Mouse (Mus musculus) gastrocnemius, postnatal 4 days (tissue): ENCODE data around the gene Serpinb1c. TPM values are rescaled to one million over a fixed set of nuclear protein-coding genes. Genes with fewer than 3 reads are reported as not detected.
"Not testable (repeated sequence)": the region's sequence is repeated elsewhere in the genome, so short reads cannot be mapped to it uniquely, and the experiment has no call there.

ENCODE experiments used
- DNase-seq, 2 experiments: peaks; one replicate each; pipeline ENCODE4 v3.0.0; 2021 to 2022; ENCODE audit warnings: low spot score in 2 of 2, mixed read lengths in 2 of 2
- total RNA-seq, 2 experiments: library from RNA; stranded (reverse); gene quantifications; 2 replicates each; pipeline ENCODE4 v1.2.3; 2021

Serpinb1c gene
- total RNA-seq, 2 experiments from 2014 or later, result 0.29 to 1.1 TPM

GRCm38 (mm10) chr13:32867030-32867429, 31.0 kb downstream of the Serpinb1c start:
- no peak for DNase-seq

- peak; percentile 41 to 67 for DNase-seq
Observed at GRCm38 (mm10) chr13:32866484-32866883, 31.5 kb downstream of the Serpinb1c start.

GRCm38 (mm10) chr13:32865591-32865990, 32.4 kb downstream of the Serpinb1c start:
- no peak for DNase-seq

GRCm38 (mm10) chr13:32864529-32864928, 33.5 kb downstream of the Serpinb1c start:
- not testable (repeated sequence) for DNase-seq

- no peak for DNase-seq
Observed at GRCm38 (mm10) chr13:32863456-32863855, 34.6 kb downstream of the Serpinb1c start.

GRCm38 (mm10) chr13:32860821-32861220, 37.2 kb downstream of the Serpinb1c start:
- no peak for DNase-seq

- DNase-seq, result no peak
Observed at GRCm38 (mm10) chr13:32853073-32853472, 44.9 kb downstream of the Serpinb1c start.

- peak in 1 of 2 experiments; percentile 3 for DNase-seq
Observed at GRCm38 (mm10) chr13:32852539-32852938, 45.5 kb downstream of the Serpinb1c start.

GRCm38 (mm10) chr13:32851967-32852366, 46.0 kb downstream of the Serpinb1c start:
- DNase-seq, result peak in 1 of 2 experiments; percentile 23

GRCm38 (mm10) chr13:32850668-32851404, 47.2 kb downstream of the Serpinb1c start, which contains the start of gene Serpinb1a:
Gene Serpinb1a (minus strand): TSS chr13:32851185.
- DNase-seq, result peak in 1 of 2 experiments; percentile 54

- DNase-seq, result peak in 1 of 2 experiments; percentile 8
Observed at GRCm38 (mm10) chr13:32850156-32850555, 47.9 kb downstream of the Serpinb1c start.

- DNase-seq, result no peak
Observed at GRCm38 (mm10) chr13:32849531-32850123, 48.4 kb downstream of the Serpinb1c start.

GRCm38 (mm10) chr13:32849092-32849491, 48.9 kb downstream of the Serpinb1c start:
- DNase-seq, result no peak

GRCm38 (mm10) chr13:32846221-32846620, 51.8 kb downstream of the Serpinb1c start:
- no peak for DNase-seq

GRCm38 (mm10) chr13:32841349-32841748, 56.7 kb downstream of the Serpinb1c start:
- peak in 1 of 2 experiments; percentile 3 for DNase-seq

GRCm38 (mm10) chr13:32839314-32839713, 58.7 kb downstream of the Serpinb1c start:
- DNase-seq, result no peak

GRCm38 (mm10) chr13:32834513-32834912, 63.5 kb downstream of the Serpinb1c start:
- DNase-seq, result no peak

GRCm38 (mm10) chr13:32833237-32833636, 64.8 kb downstream of the Serpinb1c start:
- no peak for DNase-seq

- DNase-seq, result no peak
Observed at GRCm38 (mm10) chr13:32832776-32833175, 65.2 kb downstream of the Serpinb1c start.

GRCm38 (mm10) chr13:32831505-32832273, 66.3 kb downstream of the Serpinb1c start:
- DNase-seq, result no peak
